Mouse (Mus musculus): ENCODE data around the gene Spata21. TPM values are rescaled to one million over a fixed set of nuclear protein-coding genes. Genes with fewer than 3 reads are reported as not detected.
"Not testable (repeated sequence)": the region's sequence is repeated elsewhere in the genome, so short reads cannot be mapped to it uniquely, and the experiment has no call there.

Spata21 gene
- polyA plus RNA-seq, 1 experiment from 2014 or later, result 0.12 TPM

DNA sequence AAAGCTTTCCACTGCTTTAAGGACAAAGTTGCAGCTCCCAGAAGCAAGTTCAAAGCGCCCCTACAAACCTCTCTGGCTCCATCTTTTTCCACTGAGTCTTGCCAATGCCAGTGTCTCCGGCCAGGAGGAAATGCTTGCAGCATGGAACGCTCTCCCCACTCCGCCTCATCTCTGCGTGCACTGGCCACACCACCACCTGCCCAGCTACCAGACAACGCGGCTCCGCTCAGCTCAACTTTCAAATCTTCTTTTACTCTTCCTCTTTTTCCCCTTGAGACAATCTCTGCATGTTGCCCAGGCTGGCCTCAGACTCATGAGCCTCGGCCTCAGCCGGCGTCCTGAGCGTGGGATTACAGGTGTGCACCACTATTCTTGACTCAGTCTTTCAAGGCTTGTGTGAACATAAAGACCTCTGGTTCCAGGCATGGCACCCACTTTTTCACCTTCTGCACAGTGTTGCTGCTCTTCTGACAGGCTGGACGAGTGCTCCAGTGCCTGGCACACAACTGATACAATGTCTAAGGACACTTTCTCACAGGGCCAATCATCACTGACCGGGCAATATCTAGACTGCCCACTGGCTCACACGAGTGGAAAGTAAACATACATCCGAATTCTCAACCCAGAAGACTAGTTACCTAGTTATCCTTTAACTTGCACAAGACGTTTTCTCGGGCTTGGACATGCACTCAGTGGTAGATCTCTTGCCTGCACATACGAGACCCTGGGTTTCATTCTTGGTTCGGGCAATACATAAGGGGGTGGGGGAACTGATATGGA lies 46.8 kb downstream of the Spata21 start:
- H3K4me1 ChIP-seq (replicated peaks; ENCODE audit: control insufficient read depth, insufficient read depth, low read length), result peaks cover 35% of the 10 kb centered on the region
- H3K9ac ChIP-seq (ENCODE audit: low read depth, low read length), result 0 out of 2 replicates have a peak overlapping the region, but pooled peaks have one; percentile 17
- H3K36me3 ChIP-seq (ENCODE audit: control insufficient read depth, insufficient read depth), result no peaks in the 10 kb centered on the region
- no peak for TF ChIP-seq CTCF (IDR thresholded peaks at IDR 0.05; ENCODE audit: low read depth)
- peak overlapping the region; percentile 55 for H3K4me2 ChIP-seq (replicated peaks; ENCODE audit: low read depth)
- H3K4me3 ChIP-seq (ENCODE audit: low read depth, low read length), result no peak overlapping the region
- no peaks in the 10 kb centered on the region for H3K27me3 ChIP-seq (replicated peaks; ENCODE audit: control insufficient read depth, insufficient read depth, low read length)
- no peak for ATAC-seq
- peak overlapping the region; percentile 86 for H3K27ac ChIP-seq (ENCODE audit: low read depth, low read length)
- WGBS, result 39% methylated on average over 20 of the region's 20 CpGs
- no peaks in the 10 kb centered on the region for H3K9me3 ChIP-seq (ENCODE audit: control insufficient read depth)

DNA sequence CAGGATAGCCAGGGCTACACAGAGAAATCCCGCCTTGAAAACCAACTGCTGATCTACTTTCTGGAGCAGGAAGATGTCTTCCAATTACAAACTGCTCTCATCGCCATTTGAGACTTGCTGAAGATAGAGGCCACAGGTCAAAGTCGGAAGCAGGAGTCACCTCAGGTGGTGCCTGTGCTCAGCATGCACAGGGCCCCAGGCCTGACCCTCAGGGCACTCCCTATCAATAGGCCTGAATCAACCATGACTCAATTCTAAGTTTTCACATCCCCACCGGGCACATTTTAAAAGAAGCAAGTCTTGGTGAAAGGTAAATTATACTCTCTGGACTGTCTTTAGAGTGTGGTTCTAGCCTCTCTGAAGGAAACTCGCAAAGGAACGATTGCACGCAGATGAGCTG lies 48.0 kb downstream of the Spata21 start:
- Histone ChIP-seq H3K9me3 (ENCODE audit: control insufficient read depth) (no peaks in the 10 kb centered on the region), H3K9ac (ENCODE audit: low read depth, low read length) (peak overlapping the region; percentile 7; the same call in 1 of the 2 replicates), H3K27ac (ENCODE audit: low read depth, low read length) (peak overlapping the region; percentile 51)

DNA sequence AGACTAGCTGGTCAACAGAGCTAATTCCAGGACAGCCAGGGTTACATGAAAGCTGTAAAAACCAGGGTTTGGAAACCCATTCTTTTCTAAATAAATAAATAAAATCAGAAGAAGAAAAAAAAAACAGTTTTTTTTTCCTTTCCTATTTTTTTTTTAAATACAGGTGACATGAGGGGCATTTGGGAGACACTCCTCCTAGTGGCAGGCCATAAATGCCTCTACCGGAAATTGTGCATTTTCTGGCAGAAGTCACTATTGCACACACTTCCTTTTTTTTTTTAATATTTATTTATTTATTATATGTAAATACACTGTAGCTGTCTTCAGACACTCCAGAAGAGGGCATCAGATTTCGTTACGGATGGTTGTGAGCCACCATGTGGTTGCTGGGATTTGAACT lies 49.6 kb downstream of the Spata21 start:
- not testable (repeated sequence) for H3K27ac ChIP-seq (ENCODE audit: low read depth, low read length); H3K4me2 ChIP-seq (replicated peaks; ENCODE audit: low read depth); H3K4me3 ChIP-seq (ENCODE audit: low read depth, low read length); H3K9ac ChIP-seq (ENCODE audit: low read depth, low read length); ATAC-seq; H3K27me3 ChIP-seq (replicated peaks; ENCODE audit: control insufficient read depth, insufficient read depth, low read length); H3K9me3 ChIP-seq (ENCODE audit: control insufficient read depth); H3K36me3 ChIP-seq (ENCODE audit: control insufficient read depth, insufficient read depth)
- H3K4me1 ChIP-seq (replicated peaks; ENCODE audit: control insufficient read depth, insufficient read depth, low read length), result peaks cover 21% of the 10 kb centered on the region
- WGBS, result 39% methylated on average over 1 of the region's 3 CpGs
- peak; percentile 43 for TF ChIP-seq CTCF (IDR thresholded peaks at IDR 0.05; ENCODE audit: low read depth)

More for the DNA sequence above, 48.0 kb downstream of the Spata21 start:
- WGBS, result 51% methylated on average over 7 of the region's 7 CpGs
- no peaks in the 10 kb centered on the region for H3K27me3 ChIP-seq (replicated peaks; ENCODE audit: control insufficient read depth, insufficient read depth, low read length)
- no peak overlapping the region for H3K4me3 ChIP-seq (ENCODE audit: low read depth, low read length)
- peak overlapping the region; percentile 45 for H3K4me2 ChIP-seq (replicated peaks; ENCODE audit: low read depth)
- no peak for TF ChIP-seq CTCF (IDR thresholded peaks at IDR 0.05; ENCODE audit: low read depth)
- H3K36me3 ChIP-seq (ENCODE audit: control insufficient read depth, insufficient read depth), result no peaks in the 10 kb centered on the region
- no peak for ATAC-seq
- H3K4me1 ChIP-seq (replicated peaks; ENCODE audit: control insufficient read depth, insufficient read depth, low read length), result peaks cover 33% of the 10 kb centered on the region

DNA sequence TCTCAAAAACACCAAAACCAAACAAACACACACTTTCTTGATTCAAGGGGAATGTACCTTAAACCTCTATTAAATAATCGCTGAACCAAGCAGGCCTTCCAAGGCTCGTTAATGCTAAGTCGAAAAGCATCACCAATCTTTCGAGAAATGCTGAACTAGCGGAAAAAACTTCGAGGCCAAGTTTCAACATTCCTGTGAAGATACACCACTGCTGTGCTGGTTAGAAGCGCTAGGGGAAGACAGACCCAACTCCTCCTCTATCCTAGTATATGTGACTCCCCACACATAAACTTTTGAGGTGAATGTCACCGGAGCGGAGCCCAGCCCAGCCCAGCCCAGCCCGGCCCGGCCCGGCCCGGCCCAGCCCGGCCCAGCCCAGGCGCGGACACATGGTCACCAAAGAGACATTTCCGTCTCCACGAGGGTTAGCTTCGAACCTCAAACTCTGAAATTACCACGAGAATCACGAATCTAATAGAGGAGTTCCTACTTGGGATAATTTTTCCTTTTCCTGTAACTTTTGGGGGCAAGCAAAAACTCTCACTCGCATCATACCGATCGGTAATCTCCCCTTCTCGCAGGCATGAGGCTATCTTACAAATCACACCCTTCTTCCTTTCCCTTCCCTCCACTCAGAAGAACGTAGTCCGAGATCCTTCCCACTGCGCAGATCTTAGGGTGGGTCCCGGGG lies 50.4 kb downstream of the Spata21 start:
- Histone ChIP-seq H3K4me3 (ENCODE audit: low read depth, low read length) (peak overlapping the region; percentile 92), H3K27me3 (replicated peaks; ENCODE audit: control insufficient read depth, insufficient read depth, low read length) (no peaks in the 10 kb centered on the region), H3K9me3 (ENCODE audit: control insufficient read depth) (no peaks in the 10 kb centered on the region), H3K27ac (ENCODE audit: low read depth, low read length) (peak overlapping the region; percentile 94), H3K4me1 (replicated peaks; ENCODE audit: control insufficient read depth, insufficient read depth, low read length) (peaks cover 21% of the 10 kb centered on the region), H3K9ac (ENCODE audit: low read depth, low read length) (peak overlapping the region; percentile 83), H3K36me3 (ENCODE audit: control insufficient read depth, insufficient read depth) (no peaks in the 10 kb centered on the region), H3K4me2 (replicated peaks; ENCODE audit: low read depth) (peak overlapping the region; percentile 77)
- no peak for ATAC-seq
- TF ChIP-seq CTCF (IDR thresholded peaks at IDR 0.05; ENCODE audit: low read depth), result peak; percentile 37; the same call in 1 of the 2 replicates
- WGBS, result under 1% methylated on average over 29 of the region's 29 CpGs

DNA sequence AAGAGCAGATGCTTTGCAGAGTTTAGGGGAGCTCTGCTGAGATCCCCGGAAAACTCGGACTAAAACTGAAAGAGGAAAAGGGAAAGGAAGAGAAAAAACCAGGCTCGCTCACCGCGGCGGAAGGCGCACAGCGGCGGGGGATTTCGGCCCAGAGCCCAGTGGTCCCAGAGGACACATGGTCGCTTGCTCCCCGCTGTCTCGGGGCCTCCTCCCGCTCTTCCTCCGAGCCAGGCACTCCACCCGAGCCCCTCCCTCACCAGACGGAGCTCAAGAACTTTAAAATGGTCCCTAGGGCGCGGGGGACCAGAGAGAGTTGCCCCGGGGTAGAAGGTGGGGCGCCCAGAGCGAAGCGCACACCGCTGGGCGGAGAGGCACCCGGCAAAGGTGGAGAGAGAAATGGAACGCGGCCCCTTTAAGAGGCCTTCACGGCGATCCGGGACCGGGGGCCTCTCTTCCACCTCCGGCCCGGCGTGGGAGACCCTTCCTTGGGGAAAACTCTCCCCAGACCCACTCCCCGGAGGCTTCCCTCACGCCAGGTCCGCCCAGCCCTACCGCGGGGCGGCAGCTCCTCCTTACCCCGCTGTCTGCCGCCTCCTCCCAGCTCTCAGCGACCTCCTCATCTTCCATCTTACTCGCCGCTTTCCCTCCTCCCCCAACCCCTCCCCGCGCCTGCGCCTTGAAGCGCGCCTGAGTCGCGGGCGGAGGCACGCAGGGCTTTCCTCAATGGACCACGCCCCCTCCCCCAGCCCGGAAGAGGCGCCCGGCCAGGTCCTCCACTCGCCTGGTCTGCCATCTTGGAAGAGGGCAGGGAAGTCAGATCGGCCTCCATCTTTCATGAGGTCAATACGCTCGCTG lies 51.2 kb downstream of the Spata21 start, which contains the start of gene Szrd1:
Gene Szrd1 (minus strand): TSS at position 660 of the 855 bp plus-strand sequence.
- peak within 1 kb of the TSS; percentile 83 for H3K9ac ChIP-seq (ENCODE audit: low read depth, low read length)
- peak within 1 kb of the TSS; percentile 92 for H3K4me3 ChIP-seq (ENCODE audit: low read depth, low read length)
- peak within 1 kb of the TSS; percentile 77 for H3K4me2 ChIP-seq (replicated peaks; ENCODE audit: low read depth)
- H3K27ac ChIP-seq (ENCODE audit: low read depth, low read length), result peak within 1 kb of the TSS; percentile 94
- no peaks in the 10 kb centered on the region for H3K36me3 ChIP-seq (ENCODE audit: control insufficient read depth, insufficient read depth)
- under 1% methylated on average over 61 of the region's 63 CpGs for WGBS
- TF ChIP-seq CTCF (IDR thresholded peaks at IDR 0.05; ENCODE audit: low read depth), result no peak
- peaks cover 17% of the 10 kb centered on the region for H3K4me1 ChIP-seq (replicated peaks; ENCODE audit: control insufficient read depth, insufficient read depth, low read length)
- H3K27me3 ChIP-seq (replicated peaks; ENCODE audit: control insufficient read depth, insufficient read depth, low read length), result no peaks in the 10 kb centered on the region
- ATAC-seq, result peak; percentile 92
- H3K9me3 ChIP-seq (ENCODE audit: control insufficient read depth), result no peaks in the 10 kb centered on the region

DNA sequence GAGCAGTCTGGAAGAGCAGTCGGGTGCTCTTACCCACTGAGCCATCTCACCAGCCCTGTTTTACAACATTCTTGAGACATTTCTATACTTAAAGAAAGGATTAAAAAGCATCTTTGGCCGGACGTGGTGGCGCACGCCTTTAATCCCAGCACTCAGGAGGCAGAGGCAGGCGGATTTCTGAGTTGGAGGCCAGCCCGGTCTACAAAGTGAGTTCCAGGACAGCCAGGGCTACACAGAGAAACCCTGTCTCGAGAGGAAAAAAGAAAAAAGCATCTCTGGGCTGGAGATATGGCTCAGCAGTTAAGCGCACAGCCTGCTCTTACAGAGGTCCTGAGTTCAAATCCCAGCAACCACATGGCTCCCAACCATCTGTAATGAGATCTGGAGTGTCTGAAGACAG lies 52.2 kb downstream of the Spata21 start:
- not testable (repeated sequence) for H3K4me1 ChIP-seq (replicated peaks; ENCODE audit: control insufficient read depth, insufficient read depth, low read length); H3K27me3 ChIP-seq (replicated peaks; ENCODE audit: control insufficient read depth, insufficient read depth, low read length); H3K36me3 ChIP-seq (ENCODE audit: control insufficient read depth, insufficient read depth); ATAC-seq; H3K4me2 ChIP-seq (replicated peaks; ENCODE audit: low read depth); H3K9ac ChIP-seq (ENCODE audit: low read depth, low read length); H3K9me3 ChIP-seq (ENCODE audit: control insufficient read depth); H3K27ac ChIP-seq (ENCODE audit: low read depth, low read length); H3K4me3 ChIP-seq (ENCODE audit: low read depth, low read length)
- 88% methylated on average over 9 of the region's 9 CpGs for WGBS
